Mouse (Mus musculus): ENCODE results near the gene Sox13.

DNA sequence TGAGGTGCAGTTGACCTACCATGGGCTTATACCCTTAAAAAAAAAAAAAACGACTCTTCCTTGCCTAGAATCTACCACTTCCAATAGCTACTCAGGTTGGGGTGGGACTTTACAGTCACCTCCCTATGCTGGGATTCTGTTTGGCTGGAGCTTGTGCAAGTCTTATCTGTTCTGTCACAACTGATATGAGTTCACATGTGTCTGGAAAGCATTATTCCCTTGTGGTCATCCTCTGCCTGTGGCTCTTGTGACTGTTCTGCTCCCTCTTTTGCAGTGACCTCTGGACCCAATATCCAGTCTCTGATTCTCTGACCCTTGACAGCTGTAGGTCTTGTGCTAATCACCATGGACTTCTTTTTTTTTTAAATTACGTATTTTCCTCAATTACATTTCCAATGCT is 31.9 kb upstream of the Sox13 start:
- TF ChIP-seq CTCF (IDR thresholded peaks at IDR 0.05; ENCODE audit: low read depth, low read length): no peak
- TF ChIP-seq POLR2AphosphoS5 (IDR thresholded peaks at IDR 0.05; ENCODE audit: insufficient replicate concordance, low read depth, low read length): no peak
- TF ChIP-seq GATA1 (IDR thresholded peaks at IDR 0.05; ENCODE audit: borderline replicate concordance, low read length): no peak
- no peak for TF ChIP-seq TAL1 (conservative IDR thresholded peaks at IDR 0.05; ENCODE audit: low read depth, low read length)

Data from G1E (cell line).